Mouse (Mus musculus) mature B cell (primary cell): Measurements from ENCODE around the gene Lca5l.

ENCODE experiments used
- in situ Hi-C: fragments of 300-500 bp; cut with MboI; formaldehyde crosslinking; loops from 2 replicates; pipeline ENCODE4 v1.14.3; 2019

Lca5l gene

GRCm38 (mm10) chr16:96191531-96192506 is at the start of gene Lca5l:
Gene Lca5l (minus strand): TSS chr16:96192271.
- in situ Hi-C loops: no loop called here

- in situ Hi-C loops: no loop called here
Measured at GRCm38 (mm10) chr16:96235366-96235970, 43.4 kb upstream of the Lca5l start, which contains the start of gene B3galt5. Gene B3galt5 (plus strand): TSS chr16:96235801.

GRCm38 (mm10) chr16:96233996-96234395 is 41.9 kb upstream of the Lca5l start:
- in situ Hi-C loops: no loop called here

GRCm38 (mm10) chr16:96231974-96232373 is 39.9 kb upstream of the Lca5l start:
- in situ Hi-C loops: no loop called here

GRCm38 (mm10) chr16:96231251-96231650 is 39.2 kb upstream of the Lca5l start:
- in situ Hi-C loops: no loop called here

- in situ Hi-C loops: no loop called here
Measured at GRCm38 (mm10) chr16:96230411-96230810, 38.3 kb upstream of the Lca5l start.

- in situ Hi-C loops: no loop called here
Measured at GRCm38 (mm10) chr16:96229044-96229555, 37.0 kb upstream of the Lca5l start.

GRCm38 (mm10) chr16:96228438-96228837 is 36.4 kb upstream of the Lca5l start:
- in situ Hi-C loops: no loop called here

- in situ Hi-C loops: no loop called here
Measured at GRCm38 (mm10) chr16:96222452-96222851, 30.4 kb upstream of the Lca5l start.

GRCm38 (mm10) chr16:96221959-96222358 is 29.9 kb upstream of the Lca5l start:
- in situ Hi-C loops: no loop called here

GRCm38 (mm10) chr16:96221491-96221890 is 29.4 kb upstream of the Lca5l start:
- in situ Hi-C loops: no loop called here

GRCm38 (mm10) chr16:96213027-96213426 is 21.0 kb upstream of the Lca5l start:
- in situ Hi-C loops: no loop called here

- in situ Hi-C loops: no loop called here
Measured at GRCm38 (mm10) chr16:96210856-96211255, 18.8 kb upstream of the Lca5l start.

- in situ Hi-C loops: no loop called here
Measured at GRCm38 (mm10) chr16:96209789-96210188, 17.7 kb upstream of the Lca5l start.

GRCm38 (mm10) chr16:96201485-96202232 is 9.6 kb upstream of the Lca5l start:
- in situ Hi-C loops: no loop called here

- in situ Hi-C loops: no loop called here
Measured at GRCm38 (mm10) chr16:96200702-96201028, 8.6 kb upstream of the Lca5l start.

GRCm38 (mm10) chr16:96199913-96200701 is 8.0 kb upstream of the Lca5l start, which contains the start of gene Sh3bgr:
Gene Sh3bgr (plus strand): TSS chr16:96200450.
- in situ Hi-C loops: no loop called here

- in situ Hi-C loops: no loop called here
Measured at GRCm38 (mm10) chr16:96187619-96188018, 4.5 kb downstream of the Lca5l start.

GRCm38 (mm10) chr16:96179156-96179555 is 12.9 kb downstream of the Lca5l start:
- in situ Hi-C loops: no loop called here

- in situ Hi-C loops: no loop called here
Measured at GRCm38 (mm10) chr16:96175399-96175798, 16.7 kb downstream of the Lca5l start.

GRCm38 (mm10) chr16:96173648-96174047 is 18.4 kb downstream of the Lca5l start:
- in situ Hi-C loops: no loop called here
